Mouse (Mus musculus): ENCODE data around the gene Smagp. TPM values are rescaled to one million over a fixed set of nuclear protein-coding genes. Genes with fewer than 3 reads are reported as not detected.

Smagp gene
- total and polyA plus RNA-seq, 3 experiments = 0.55 to 7.0 (median 3.2) TPM

DNA sequence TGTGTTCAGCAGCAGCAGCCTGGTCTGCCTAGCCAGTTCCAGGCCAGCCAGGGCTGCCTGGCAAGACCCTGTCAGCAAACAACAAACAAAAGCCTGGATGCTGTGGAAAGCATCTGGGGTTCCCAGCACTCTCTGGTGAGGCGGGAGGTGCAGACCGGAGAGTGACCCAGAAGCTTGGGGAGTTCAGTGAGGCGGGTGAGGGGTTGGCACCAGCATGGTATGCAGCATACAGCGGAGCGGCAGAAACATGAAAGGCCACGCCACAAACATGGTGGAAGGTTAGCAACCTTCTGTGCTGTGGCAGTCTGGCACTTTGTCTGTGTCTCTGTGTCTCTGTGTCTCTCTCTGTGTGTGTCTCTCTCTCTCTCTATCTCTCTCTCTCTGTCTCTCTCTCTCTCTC, 49.7 kb upstream of the Smagp start:
- in situ Hi-C loops (cut with MboI; ENCODE audit: low pct_ligation_motif_present, low pct_unique_long_range_greater_than_20kb, low sequenced_read_pairs) (no loop called here), dilution Hi-C loops (cut with MboI; ENCODE audit: extremely low pct_ligation_motif_present, extremely low pct_unique_long_range_greater_than_20kb, low sequenced_read_pairs) (no loop called here)
- Histone ChIP-seq H3K4me1 (ENCODE audit: control insufficient read depth in 1 of 2, insufficient read depth in 2 of 2) (peaks cover 8 to 20% of the 10 kb centered on the region in 2 experiments), H3K27ac (ENCODE audit: insufficient read depth, low read depth) (no peak overlapping the region), H3K9ac (ENCODE audit: insufficient read depth, low read depth) (peak overlapping the region; percentile 46), H3K9me3 (replicated peaks; ENCODE audit: low read length) (peaks cover 23% of the 10 kb centered on the region), H3K27me3 (replicated peaks) (no peaks in the 10 kb centered on the region), H3K36me3 (replicated peaks in 1 of 2; ENCODE audit: control insufficient read depth in 1 of 2, insufficient read depth in 1 of 2, low read length in 1 of 2) (peaks cover 0 to 2% of the 10 kb centered on the region in 2 experiments), H3K4me2 (ENCODE audit: insufficient read depth, low read depth, poor library complexity, severe bottlenecking) (peak overlapping the region; percentile 73), H3K79me2 (replicated peaks; ENCODE audit: control insufficient read depth, extremely low read depth, insufficient read depth, poor library complexity, severe bottlenecking) (no peaks in the 10 kb centered on the region), H3K4me3 (replicated peaks in 1 of 3; ENCODE audit: low read depth in 2 of 3, low read length in 2 of 3, poor library complexity in 1 of 3) (peak overlapping the region in 1 of 3 experiments; percentile 4)
- no peak for DNase-seq (ENCODE audit: extremely low read depth)
- TF ChIP-seq MEF2A (IDR thresholded peaks at IDR 0.05; ENCODE audit: borderline replicate concordance, low read depth, low read length) (no peak), CTCF (conservative IDR thresholded peaks at IDR 0.05 in 1 of 2, IDR thresholded peaks at IDR 0.05 in 1 of 2; ENCODE audit: low read depth in 2 of 2, low read length in 2 of 2) (no peak), ZMIZ1 (IDR thresholded peaks at IDR 0.05; ENCODE audit: low read depth, low read length) (no peak), SIN3A (IDR thresholded peaks at IDR 0.05; ENCODE audit: low read length) (no peak), PAX5 (IDR thresholded peaks at IDR 0.05; ENCODE audit: low read length) (no peak), EP300 (IDR thresholded peaks at IDR 0.05; ENCODE audit: low read length) (no peak), POLR2AphosphoS2 (IDR thresholded peaks at IDR 0.05; ENCODE audit: low read depth, low read length) (no peak), BHLHE40 (IDR thresholded peaks at IDR 0.05; ENCODE audit: low read depth, low read length) (no peak), CHD1 (IDR thresholded peaks at IDR 0.05; ENCODE audit: low read depth, low read length) (no peak), TCF12 (IDR thresholded peaks at IDR 0.05; ENCODE audit: low read depth, low read length) (no peak), USF2 (conservative IDR thresholded peaks at IDR 0.05; ENCODE audit: low read depth, low read length) (no peak), POLR2A (IDR thresholded peaks at IDR 0.05; ENCODE audit: low read depth, low read length) (no peak), ZC3H11A (IDR thresholded peaks at IDR 0.05; ENCODE audit: low read depth, low read length) (no peak), UBTF (IDR thresholded peaks at IDR 0.05; ENCODE audit: low read depth, low read length) (no peak), KAT2A (IDR thresholded peaks at IDR 0.05; ENCODE audit: insufficient replicate concordance, low read length) (no peak), NELFE (IDR thresholded peaks at IDR 0.05; ENCODE audit: low read depth, low read length) (no peak), NRF1 (IDR thresholded peaks at IDR 0.05; ENCODE audit: low read depth, low read length) (no peak), IRF4 (IDR thresholded peaks at IDR 0.05; ENCODE audit: low read depth, low read length) (no peak), HCFC1 (IDR thresholded peaks at IDR 0.05; ENCODE audit: low read depth, low read length) (no peak), MYC (IDR thresholded peaks at IDR 0.05; ENCODE audit: low read depth, low read length) (no peak)

DNA sequence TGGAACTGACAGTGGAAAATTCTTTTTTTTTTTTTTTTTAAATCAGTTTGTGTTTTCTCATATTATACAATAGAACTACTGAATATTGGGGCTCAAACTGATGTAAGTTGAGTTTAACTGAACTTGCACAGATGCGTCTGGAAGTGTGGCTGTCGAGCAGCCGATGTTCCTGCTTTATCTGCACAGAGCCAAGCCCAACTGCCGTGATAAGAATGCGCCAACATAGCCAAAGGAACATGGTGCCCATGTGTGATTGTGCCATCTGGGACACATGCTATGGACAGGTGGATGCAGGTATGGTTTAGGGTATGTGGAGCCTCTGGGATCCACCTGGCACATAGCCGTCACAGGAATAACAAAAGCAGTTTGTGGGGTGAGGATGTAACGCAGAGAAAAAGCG, 49.1 kb upstream of the Smagp start:
- Histone ChIP-seq H3K79me2 (replicated peaks; ENCODE audit: control insufficient read depth, extremely low read depth, insufficient read depth, poor library complexity, severe bottlenecking) (no peaks in the 10 kb centered on the region), H3K9ac (ENCODE audit: insufficient read depth, low read depth) (no peak overlapping the region), H3K27me3 (replicated peaks) (no peaks in the 10 kb centered on the region), H3K9me3 (replicated peaks; ENCODE audit: low read length) (peaks cover 17% of the 10 kb centered on the region), H3K36me3 (replicated peaks in 1 of 2; ENCODE audit: control insufficient read depth in 1 of 2, insufficient read depth in 1 of 2, low read length in 1 of 2) (peaks cover 0 to 2% of the 10 kb centered on the region in 2 experiments), H3K4me2 (ENCODE audit: insufficient read depth, low read depth, poor library complexity, severe bottlenecking) (no peak overlapping the region), H3K4me3 (replicated peaks in 1 of 3; ENCODE audit: low read depth in 2 of 3, low read length in 2 of 3, poor library complexity in 1 of 3) (no peak overlapping the region), H3K27ac (ENCODE audit: insufficient read depth, low read depth) (no peak overlapping the region), H3K4me1 (ENCODE audit: control insufficient read depth in 1 of 2, insufficient read depth in 2 of 2) (peaks cover 8 to 20% of the 10 kb centered on the region in 2 experiments)
- no peak for TF ChIP-seq TBP (conservative IDR thresholded peaks at IDR 0.05; ENCODE audit: low read depth, low read length)
- TF ChIP-seq HCFC1 (IDR thresholded peaks at IDR 0.05; ENCODE audit: low read depth, low read length) = no peak
- TF ChIP-seq TCF12 (IDR thresholded peaks at IDR 0.05; ENCODE audit: low read depth, low read length) = no peak
- no peak for TF ChIP-seq ZC3H11A (IDR thresholded peaks at IDR 0.05; ENCODE audit: low read depth, low read length)
- TF ChIP-seq CTCF (conservative IDR thresholded peaks at IDR 0.05 in 1 of 2, IDR thresholded peaks at IDR 0.05 in 1 of 2; ENCODE audit: low read depth in 2 of 2, low read length in 2 of 2) = no peak
- no peak for TF ChIP-seq IRF4 (IDR thresholded peaks at IDR 0.05; ENCODE audit: low read depth, low read length)
- no peak for TF ChIP-seq MAFK (IDR thresholded peaks at IDR 0.05; ENCODE audit: insufficient replicate concordance, low read length)
- in situ Hi-C loops (cut with MboI; ENCODE audit: low pct_ligation_motif_present, low pct_unique_long_range_greater_than_20kb, low sequenced_read_pairs) = no loop called here
- no peak for DNase-seq (ENCODE audit: extremely low read depth)
- dilution Hi-C loops (cut with MboI; ENCODE audit: extremely low pct_ligation_motif_present, extremely low pct_unique_long_range_greater_than_20kb, low sequenced_read_pairs) = no loop called here
